Mouse (Mus musculus): ENCODE measurements around the gene Acot1.

- no peak for TF ChIP-seq POLR2A (IDR thresholded peaks at IDR 0.05; ENCODE audit: insufficient read length, low read depth)
- no peak for TF ChIP-seq E2F4 (IDR thresholded peaks at IDR 0.05; ENCODE audit: insufficient read depth)
- TF ChIP-seq MYOD1 (IDR thresholded peaks at IDR 0.05; ENCODE audit: control insufficient read depth in 1 of 3, insufficient read length in 2 of 3, low read depth in 2 of 3) = no peak
- TF ChIP-seq USF1 (IDR thresholded peaks at IDR 0.05; ENCODE audit: low read depth) = no peak
- TF ChIP-seq MAX (IDR thresholded peaks at IDR 0.05; ENCODE audit: low read depth) = no peak
- TF ChIP-seq TCF12 (IDR thresholded peaks at IDR 0.05; ENCODE audit: insufficient read depth, poor library complexity, severe bottlenecking) = no peak
- no peak for TF ChIP-seq MYOG (IDR thresholded peaks at IDR 0.05; ENCODE audit: control insufficient read depth in 1 of 3, insufficient read depth in 1 of 3, insufficient read length in 2 of 3, low read depth in 2 of 3)
- TF ChIP-seq POLR2AphosphoS2 (IDR thresholded peaks at IDR 0.05; ENCODE audit: insufficient read length, low read depth) = no peak
These were observed 8.9 kb upstream of the Acot1 start for GRCm38 (mm10) chr12:84000418-84000817.

All from myocyte (in vitro differentiated cells).